Comparison of ENCODE assay signal across 18 mouse cellular contexts in the genomic region with DNA sequence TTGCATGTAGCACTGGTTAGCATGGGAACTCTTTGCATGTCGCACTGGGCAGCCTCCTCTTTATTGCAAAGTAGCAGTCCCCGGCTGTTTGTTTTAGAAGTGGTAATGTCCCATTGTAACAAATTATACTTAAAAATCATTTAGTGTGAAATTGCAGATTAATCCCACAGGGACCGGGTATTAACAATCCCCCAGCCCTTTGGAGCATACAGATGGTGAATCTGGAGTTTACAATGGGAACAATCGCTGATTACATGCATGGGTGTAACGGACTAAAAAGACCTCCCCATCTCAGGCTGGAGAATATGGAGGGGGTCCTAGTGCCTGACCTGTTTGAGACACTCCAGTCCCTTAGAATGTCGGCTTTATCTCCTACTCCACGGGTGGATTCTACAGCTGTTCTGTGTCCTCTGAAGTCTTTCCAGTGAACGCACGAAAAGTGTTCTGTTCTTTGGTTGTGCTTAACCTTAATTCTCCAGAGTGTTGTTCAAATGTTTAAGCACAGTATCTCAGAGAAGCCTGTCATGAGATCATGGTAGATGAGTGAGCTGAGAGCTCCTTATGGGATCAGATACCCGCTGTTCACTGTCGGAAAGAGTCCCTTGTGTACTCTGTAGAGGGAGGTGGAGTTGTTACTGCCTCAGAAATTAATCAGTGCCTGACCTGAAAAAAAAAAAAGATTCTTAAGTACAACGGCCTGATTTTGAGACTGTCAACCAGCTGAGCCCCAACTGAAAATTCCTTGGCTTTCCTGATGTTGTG. TPM values are rescaled to one million over a fixed set of nuclear protein-coding genes. Genes with fewer than 3 reads are reported as not detected.
DNase-seq lines count a peak whose midpoint lies in the region; ATAC-seq and TF ChIP-seq lines count a peak whose summit lies in the region.
"Had no signal": no experiment of that assay in that cellular context is flagged by ENCODE, and none has a peak within 500 bp of the region (broad histone marks: within the 10 kb centered on the region; RNA-seq: fewer than 3 reads in every experiment).

No protein-coding gene starts in this region.

- H3K4me2 ChIP-seq in forebrain, postnatal 0 days (ENCODE audit: low read depth), result peak overlapping the region; percentile 26
- H3K4me2 ChIP-seq in neural tube, embryonic 14.5 days (ENCODE audit: low read depth, low read length), result peak overlapping the region; percentile 31; the same call in 1 of the 2 replicates
- no peak overlapping the region for H3K4me2 ChIP-seq in kidney, embryonic 15.5 days
- H3K4me2 ChIP-seq: heart, embryonic 12.5 days had no signal

- H3K9ac ChIP-seq in forebrain, postnatal 0 days, result no peak overlapping the region
- no peak overlapping the region; the same call in 1 of the 2 replicates for H3K9ac ChIP-seq in neural tube, embryonic 14.5 days (replicated peaks; ENCODE audit: low read depth, low read length)
- H3K9ac ChIP-seq in kidney, embryonic 15.5 days, result no peak overlapping the region
- H3K9ac ChIP-seq: heart, embryonic 12.5 days had no signal

- peak overlapping the region; percentile 56; the same call in 1 of the 2 replicates for H3K27ac ChIP-seq in forebrain, embryonic 10.5 days
- no peak overlapping the region for H3K27ac ChIP-seq in forebrain, postnatal 0 days (ENCODE audit: low read depth, low read length)
- H3K27ac ChIP-seq in midbrain, embryonic 10.5 days (replicated peaks), result peak overlapping the region; percentile 57
- H3K27ac ChIP-seq in neural tube, embryonic 14.5 days (ENCODE audit: low read depth, low read length), result peak overlapping the region; percentile 22; the same call in 1 of the 2 replicates
- no peak overlapping the region for H3K27ac ChIP-seq in kidney, embryonic 15.5 days

- no peak for TF ChIP-seq CTCF in forebrain, postnatal 0 days (IDR thresholded peaks at IDR 0.05; ENCODE audit: low read depth)

- peaks cover 52% of the 10 kb centered on the region for H3K4me1 ChIP-seq in forebrain, embryonic 10.5 days
- H3K4me1 ChIP-seq in forebrain, postnatal 0 days (ENCODE audit: insufficient read depth), result no peaks in the 10 kb centered on the region
- H3K4me1 ChIP-seq in midbrain, embryonic 10.5 days, result peaks cover 56% of the 10 kb centered on the region
- no peaks in the 10 kb centered on the region; the same call in 1 of the 2 replicates for H3K4me1 ChIP-seq in neural tube, embryonic 14.5 days (ENCODE audit: control insufficient read depth, insufficient read depth, low read length)
- H3K4me1 ChIP-seq in kidney, embryonic 15.5 days, result peaks cover under 1% of the 10 kb centered on the region; the same call in 1 of the 2 replicates
- H3K4me1 ChIP-seq: heart, embryonic 12.5 days had no signal

- no peaks in the 10 kb centered on the region for H3K9me3 ChIP-seq in forebrain, embryonic 10.5 days
- H3K9me3 ChIP-seq in forebrain, postnatal 0 days (ENCODE audit: low read length), result no peaks in the 10 kb centered on the region
- no peaks in the 10 kb centered on the region for H3K9me3 ChIP-seq in midbrain, embryonic 10.5 days (replicated peaks)
- H3K9me3 ChIP-seq in neural tube, embryonic 14.5 days (ENCODE audit: control insufficient read depth, low read length), result no peaks in the 10 kb centered on the region
- H3K9me3 ChIP-seq in kidney, embryonic 15.5 days (replicated peaks), result no peaks in the 10 kb centered on the region
- H3K9me3 ChIP-seq: heart, embryonic 12.5 days had no signal

- ATAC-seq in forebrain, postnatal 0 days, result no peak
- no peak; the same call in 1 of the 2 replicates for ATAC-seq in neural tube, embryonic 14.5 days (ENCODE audit: low read depth)
- no peak for ATAC-seq in erythroblast, adult 5-6 weeks (replicated peaks; ENCODE audit: low FRiP score, poor library complexity, severe bottlenecking)
- no peak for ATAC-seq in kidney, embryonic 15.5 days (replicated peaks; ENCODE audit: low FRiP score)

- H3K4me3 ChIP-seq in forebrain, embryonic 10.5 days, result peak overlapping the region; percentile 3; the same call in 1 of the 2 replicates
- H3K4me3 ChIP-seq in forebrain, postnatal 0 days (ENCODE audit: low read depth, low read length), result no peak overlapping the region
- peak overlapping the region; percentile 9; the same call in 1 of the 2 replicates for H3K4me3 ChIP-seq in midbrain, embryonic 10.5 days
- H3K4me3 ChIP-seq in neural tube, embryonic 14.5 days (ENCODE audit: low read depth, low read length), result no peak overlapping the region
- no peak overlapping the region for H3K4me3 ChIP-seq in kidney, embryonic 15.5 days (replicated peaks)
- H3K4me3 ChIP-seq: heart, embryonic 12.5 days had no signal

- no peak for DNase-seq in forebrain, embryonic 10.5 days (ENCODE audit: extremely low spot score, low spot score)
- DNase-seq in forebrain, postnatal 0 days, result peak; percentile 20
- DNase-seq in midbrain, embryonic 10.5 days (ENCODE audit: low spot score), result peak; percentile 45
- DNase-seq in kidney, postnatal 36 days, result no peak
- DNase-seq: adrenal gland, postnatal 36 days; gastrocnemius, postnatal 14 days; heart, postnatal 4 days; kidney, adult 2 months; liver had no signal

- peaks cover 96% of the 10 kb centered on the region for H3K27me3 ChIP-seq in forebrain, embryonic 10.5 days (ENCODE audit: poor library complexity, severe bottlenecking)
- peaks cover 30% of the 10 kb centered on the region for H3K27me3 ChIP-seq in forebrain, postnatal 0 days (ENCODE audit: insufficient read depth, low read length)
- peaks cover 88% of the 10 kb centered on the region for H3K27me3 ChIP-seq in midbrain, embryonic 10.5 days (ENCODE audit: low read depth, poor library complexity, severe bottlenecking)
- peaks cover 26% of the 10 kb centered on the region for H3K27me3 ChIP-seq in neural tube, embryonic 14.5 days (ENCODE audit: control insufficient read depth, insufficient read depth, low read length)
- H3K27me3 ChIP-seq in kidney, embryonic 15.5 days, result peaks cover 53% of the 10 kb centered on the region

- 50% methylated on average over 12 of the region's 12 CpGs for WGBS in forebrain, embryonic 10.5 days
- 18% methylated on average over 12 of the region's 12 CpGs for WGBS in forebrain, postnatal 0 days
- WGBS in midbrain, embryonic 10.5 days, result 46% methylated on average over 12 of the region's 12 CpGs
- 12% methylated on average over 12 of the region's 12 CpGs for WGBS in neural tube, embryonic 14.5 days
- WGBS in kidney, embryonic 15.5 days, result 54% methylated on average over 12 of the region's 12 CpGs

- H3K36me3 ChIP-seq in forebrain, embryonic 10.5 days (replicated peaks), result no peaks in the 10 kb centered on the region
- H3K36me3 ChIP-seq in forebrain, postnatal 0 days (ENCODE audit: insufficient read depth), result no peaks in the 10 kb centered on the region
- H3K36me3 ChIP-seq in midbrain, embryonic 10.5 days, result no peaks in the 10 kb centered on the region
- no peaks in the 10 kb centered on the region for H3K36me3 ChIP-seq in neural tube, embryonic 14.5 days (ENCODE audit: control insufficient read depth, insufficient read depth, low read length)
- H3K36me3 ChIP-seq in kidney, embryonic 15.5 days, result no peaks in the 10 kb centered on the region
- H3K36me3 ChIP-seq: heart, embryonic 12.5 days had no signal

RNA-seq across cellular contexts. Expression of a gene that starts 6.0 kb away (rescaled TPM):
- 0.42 and 0.80 TPM in 2 replicates for polyA plus RNA-seq in forebrain, embryonic 10.5 days (2016; fragmentation: Nextera tagmentation; extraction: Ambion mirVana)
- 0.62 and 0.67 TPM in 2 replicates for total RNA-seq in forebrain, postnatal 0 days (2014; rRNA removed)
- 0.52 and 0.76 TPM in 2 replicates for polyA plus RNA-seq in forebrain, postnatal 0 days (2015; fragmentation: Nextera tagmentation; extraction: Ambion mirVana)
- polyA plus RNA-seq in midbrain, embryonic 10.5 days (2016; fragmentation: Nextera tagmentation; extraction: Ambion mirVana), result 7.2 and 11.1 TPM in 2 replicates
- polyA plus RNA-seq in neural tube, embryonic 14.5 days (2014; fragmentation: Nextera tagmentation; extraction: Ambion mirVana), result not detected in 2 replicates
- total RNA-seq in erythroblast, adult 5-6 weeks (2015; ENCODE audit: low replicate concordance), result not detected in 2 replicates
- total RNA-seq in erythroblast, adult 5-6 weeks (2017; ENCODE audit: low replicate concordance), result not detected in 2 replicates
- not detected in 2 replicates for polyA plus RNA-seq in kidney, embryonic 15.5 days (2015; fragmentation: Nextera tagmentation; extraction: Ambion mirVana)
- total RNA-seq: adrenal gland, postnatal 36 days; common myeloid progenitor, adult 5-6 weeks; gastrocnemius, postnatal 14 days; heart, postnatal 4 days; left cerebral cortex, postnatal 14 days; megakaryocyte, adult 5-6 weeks; neutrophil, adult 5-6 weeks had no signal
- polyA plus RNA-seq: heart, embryonic 12.5 days; kidney, adult 2 months; stomach, embryonic 14.5 days had no signal

RNA-seq across cellular contexts. Expression of a gene that starts 9.4 kb away (rescaled TPM):
- 0.80 and 0.82 TPM in 2 replicates for polyA plus RNA-seq in forebrain, embryonic 10.5 days (2016; fragmentation: Nextera tagmentation; extraction: Ambion mirVana)
- total RNA-seq in forebrain, postnatal 0 days (2014; rRNA removed), result 0.67 and 0.77 TPM in 2 replicates
- 0.44 and 0.63 TPM in 2 replicates for polyA plus RNA-seq in forebrain, postnatal 0 days (2015; fragmentation: Nextera tagmentation; extraction: Ambion mirVana)
- polyA plus RNA-seq in midbrain, embryonic 10.5 days (2016; fragmentation: Nextera tagmentation; extraction: Ambion mirVana), result 0.57 and 0.75 TPM in 2 replicates
- polyA plus RNA-seq in neural tube, embryonic 14.5 days (2014; fragmentation: Nextera tagmentation; extraction: Ambion mirVana), result 0.75 and 0.88 TPM in 2 replicates
- not detected in 2 replicates for total RNA-seq in erythroblast, adult 5-6 weeks (2015; ENCODE audit: low replicate concordance)
- 0.84 TPM in 1 of 2 replicates, not detected in the other for total RNA-seq in erythroblast, adult 5-6 weeks (2017; ENCODE audit: low replicate concordance)
- polyA plus RNA-seq in kidney, embryonic 15.5 days (2015; fragmentation: Nextera tagmentation; extraction: Ambion mirVana), result 1.5 and 2.2 TPM in 2 replicates

Comparison
In these comparisons a context has a peak if more than half of its experiments do, and no peak if none do; other contexts are left out.
1. DNase-seq: peak in forebrain, postnatal 0 days (single experiment) and midbrain, embryonic 10.5 days (single experiment); none in forebrain, embryonic 10.5 days (single experiment) and kidney, postnatal 36 days (0 of 2).
2. H3K27ac ChIP-seq: peak in forebrain, embryonic 10.5 days (single experiment), midbrain, embryonic 10.5 days (single experiment) and neural tube, embryonic 14.5 days (single experiment); none in forebrain, postnatal 0 days (single experiment) and kidney, embryonic 15.5 days (single experiment).
3. H3K4me3 ChIP-seq: peak in forebrain, embryonic 10.5 days (single experiment) and midbrain, embryonic 10.5 days (single experiment); none in forebrain, postnatal 0 days (single experiment), neural tube, embryonic 14.5 days (single experiment) and kidney, embryonic 15.5 days (single experiment).